8 mouse cellular contexts compared by ENCODE assay signal in the genomic region with DNA sequence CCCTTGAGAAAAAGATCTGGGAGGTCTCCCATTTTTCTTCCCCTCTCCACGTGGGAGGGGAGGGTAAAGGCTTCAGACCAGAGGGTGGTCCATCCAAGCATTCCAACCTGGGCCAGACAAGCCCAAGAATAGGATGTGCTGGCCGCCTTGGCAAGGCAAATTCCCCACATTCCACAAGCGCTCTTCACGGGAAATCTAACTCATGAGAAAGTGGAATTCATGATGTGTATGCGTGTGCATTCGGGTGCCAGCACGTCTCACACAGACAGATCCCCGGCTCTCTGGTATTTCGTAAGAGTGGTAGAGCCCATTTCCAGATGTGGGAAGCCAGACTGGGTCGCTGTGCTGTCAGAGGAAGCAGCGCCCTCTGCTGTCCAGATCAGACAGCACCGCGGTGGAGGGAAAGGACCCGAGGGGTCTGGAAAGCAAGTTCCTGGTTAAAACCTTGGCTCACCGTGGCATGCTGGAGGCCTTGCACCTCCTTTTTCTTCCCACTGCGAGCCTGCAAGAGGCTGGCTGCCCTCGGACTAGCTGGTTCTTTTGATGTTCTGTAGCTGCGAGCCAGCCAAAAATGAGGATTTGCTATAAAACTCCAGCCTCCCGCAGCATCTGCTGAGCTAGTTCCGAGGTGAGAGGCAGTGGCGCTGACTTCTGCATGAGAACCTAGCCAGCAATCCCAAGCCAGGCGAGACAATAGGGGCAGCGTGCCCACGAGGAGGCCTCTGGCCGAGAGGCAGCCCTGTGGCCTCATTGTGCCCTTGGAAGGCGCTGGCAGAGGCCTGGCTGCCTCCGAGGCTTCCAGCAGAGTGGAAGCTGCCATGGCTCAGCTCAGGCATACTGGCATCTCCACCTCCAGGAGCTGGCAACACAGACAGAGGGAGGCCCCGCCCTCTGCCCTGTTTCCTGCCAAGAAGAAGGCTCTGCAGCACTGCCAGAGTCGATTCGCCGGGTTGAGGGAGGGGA.
DNase-seq lines count a peak whose midpoint lies in the region; ATAC-seq and TF ChIP-seq lines count a peak whose summit lies in the region.

No protein-coding gene starts in this region.

- no peaks in the 10 kb centered on the region for H3K36me3 ChIP-seq in embryonic facial prominence, embryonic 15.5 days
- H3K36me3 ChIP-seq in limb, embryonic 14.5 days (ENCODE audit: control insufficient read depth, insufficient read depth, low read length) = no peaks in the 10 kb centered on the region
- H3K36me3 ChIP-seq in midbrain, postnatal 0 days (ENCODE audit: insufficient read depth, low read length) = no peaks in the 10 kb centered on the region

- H3K4me1 ChIP-seq in bone marrow, adult 2 months (ENCODE audit: control insufficient read depth, insufficient read depth, low read length) = no peaks in the 10 kb centered on the region; the same call in 1 of the 2 replicates
- peaks cover 64% of the 10 kb centered on the region for H3K4me1 ChIP-seq in embryonic facial prominence, embryonic 15.5 days
- peaks cover 49% of the 10 kb centered on the region for H3K4me1 ChIP-seq in limb, embryonic 14.5 days (ENCODE audit: control insufficient read depth, insufficient read depth, low read length)
- peaks cover 29% of the 10 kb centered on the region for H3K4me1 ChIP-seq in midbrain, postnatal 0 days (ENCODE audit: insufficient read depth, low read length)

- no peaks in the 10 kb centered on the region for H3K27me3 ChIP-seq in embryonic facial prominence, embryonic 15.5 days
- no peaks in the 10 kb centered on the region for H3K27me3 ChIP-seq in limb, embryonic 14.5 days (ENCODE audit: control insufficient read depth, insufficient read depth, low read length)
- no peaks in the 10 kb centered on the region for H3K27me3 ChIP-seq in midbrain, postnatal 0 days (ENCODE audit: insufficient read depth, low read length)

- TF ChIP-seq POLR2A in bone marrow, adult 2 months (IDR thresholded peaks at IDR 0.05; ENCODE audit: borderline replicate concordance, control insufficient read depth, low read depth, low read length) = no peak
- TF ChIP-seq POLR2A in limb, embryonic 14.5 days (IDR thresholded peaks at IDR 0.05; ENCODE audit: borderline replicate concordance, extremely low read depth, insufficient read depth, insufficient read length) = peak; percentile 72; the same call in 1 of the 2 replicates

- peak overlapping the region; percentile 55 for H3K4me3 ChIP-seq in bone marrow, adult 2 months (replicated peaks; ENCODE audit: control insufficient read depth, low read depth, low read length)
- peak overlapping the region; percentile 47 for H3K4me3 ChIP-seq in embryonic facial prominence, embryonic 15.5 days (replicated peaks)
- H3K4me3 ChIP-seq in limb, embryonic 14.5 days (replicated peaks; ENCODE audit: low read length) = peak overlapping the region; percentile 35
- peak overlapping the region; percentile 22 for H3K4me3 ChIP-seq in midbrain, postnatal 0 days (ENCODE audit: low read depth, low read length)

- WGBS in bone marrow, adult 2 months = 2% methylated on average over 31 of the region's 31 CpGs
- under 1% methylated on average over 31 of the region's 31 CpGs for WGBS in embryonic facial prominence, embryonic 15.5 days
- under 1% methylated on average over 31 of the region's 31 CpGs for WGBS in limb, embryonic 14.5 days
- 2% methylated on average over 31 of the region's 31 CpGs for WGBS in midbrain, postnatal 0 days

- H3K9me3 ChIP-seq in embryonic facial prominence, embryonic 15.5 days (replicated peaks) = no peaks in the 10 kb centered on the region
- no peaks in the 10 kb centered on the region for H3K9me3 ChIP-seq in limb, embryonic 14.5 days (ENCODE audit: control insufficient read depth, low read length)
- H3K9me3 ChIP-seq in midbrain, postnatal 0 days (ENCODE audit: low read length) = no peaks in the 10 kb centered on the region

- peak; percentile 96 for DNase-seq in 416B (ENCODE audit: low read depth)
- peak; percentile 94 for DNase-seq in heart, adult 8-10 months (ENCODE audit: low spot score)
- peak; percentile 94 for DNase-seq in kidney, adult 9 months
- DNase-seq in limb, embryonic 14.5 days (ENCODE audit: low spot score) = peak; percentile 94
- peak; percentile 95 for DNase-seq in midbrain, postnatal 0 days (ENCODE audit: low spot score)
- DNase-seq in spleen, postnatal 14 days (ENCODE audit: low spot score in 2 of 2) = peak; percentile 70 to 80

- peak; percentile 80 for ATAC-seq in embryonic facial prominence, embryonic 15.5 days (ENCODE audit: insufficient number of reproducible peaks, low FRiP score, low TSS enrichment, low read depth)
- ATAC-seq in limb, embryonic 14.5 days (ENCODE audit: low FRiP score, low read depth) = peak; percentile 81
- ATAC-seq in midbrain, postnatal 0 days (ENCODE audit: low FRiP score) = peak; percentile 90

- H3K27ac ChIP-seq in bone marrow, adult 2 months (ENCODE audit: control insufficient read depth, insufficient read depth, low read depth, low read length, poor library complexity) = peak overlapping the region; percentile 53
- peak overlapping the region; percentile 99 for H3K27ac ChIP-seq in embryonic facial prominence, embryonic 15.5 days (replicated peaks)
- H3K27ac ChIP-seq in limb, embryonic 14.5 days (replicated peaks; ENCODE audit: low read depth, low read length) = peak overlapping the region; percentile 97
- peak overlapping the region; percentile 92 for H3K27ac ChIP-seq in midbrain, postnatal 0 days (ENCODE audit: low read depth, low read length)

- H3K4me2 ChIP-seq in embryonic facial prominence, embryonic 15.5 days (replicated peaks) = peak overlapping the region; percentile 81
- peak overlapping the region; percentile 81 for H3K4me2 ChIP-seq in limb, embryonic 14.5 days (replicated peaks; ENCODE audit: low read depth, low read length, severe bottlenecking)
- H3K4me2 ChIP-seq in midbrain, postnatal 0 days (ENCODE audit: low read depth, low read length, poor library complexity, severe bottlenecking) = peak overlapping the region; percentile 47

- peak; percentile 92 for TF ChIP-seq CTCF in bone marrow, adult 2 months (IDR thresholded peaks at IDR 0.05; ENCODE audit: control insufficient read depth, insufficient read depth, low read length)
- peak; percentile 98 for TF ChIP-seq CTCF in midbrain, postnatal 0 days (IDR thresholded peaks at IDR 0.05)

- peak overlapping the region; percentile 15; the same call in 1 of the 2 replicates for H3K9ac ChIP-seq in embryonic facial prominence, embryonic 15.5 days
- peak overlapping the region; percentile 55 for H3K9ac ChIP-seq in limb, embryonic 14.5 days (ENCODE audit: low read depth, low read length, severe bottlenecking)
- peak overlapping the region; percentile 55 for H3K9ac ChIP-seq in midbrain, postnatal 0 days (replicated peaks; ENCODE audit: low read length, poor library complexity, severe bottlenecking)

Comparison
In these comparisons a context has a peak if more than half of its experiments do, and no peak if none do; other contexts are left out.
1. Peak in every context shown above with its lines: DNase-seq, ATAC-seq, H3K4me3 ChIP-seq and H3K27ac ChIP-seq.